Mouse (Mus musculus): ENCODE data around the gene Tomm70a. TPM values are rescaled to one million over a fixed set of nuclear protein-coding genes. Genes with fewer than 3 reads are reported as not detected.

The Tomm70a gene
- polyA plus RNA-seq, 2 experiments, result 15.9 to 28.2 TPM

GRCm38 (mm10) chr16:57162841-57163240 lies 41.3 kb downstream of the Tomm70a start:
- no peak for TF ChIP-seq EP300 (IDR thresholded peaks at IDR 0.05; ENCODE audit: low read depth)
- no peak for TF ChIP-seq CTCF (IDR thresholded peaks at IDR 0.05; ENCODE audit: low read depth)
- H3K9me3 ChIP-seq (ENCODE audit: control insufficient read depth, low read length), result no peaks in the 10 kb centered on the region
- WGBS (ENCODE audit: insufficient replicate concordance), result 75% methylated on average over 5 of the region's 5 CpGs
- DNase-seq (ENCODE audit: low read depth in 3 of 3, low spot score in 3 of 3) (no peak), ATAC-seq (ENCODE audit: insufficient read depth) (no peak)
- H3K4me2 ChIP-seq (ENCODE audit: low read depth), result no peak overlapping the region
- no peak overlapping the region for H3K9ac ChIP-seq (replicated peaks)
- no peaks in the 10 kb centered on the region for H3K27me3 ChIP-seq (ENCODE audit: control insufficient read depth, insufficient read depth, low read length)
- H3K4me3 ChIP-seq (ENCODE audit: insufficient read depth in 1 of 2, low read depth in 2 of 2, low read length in 2 of 2), result no peak overlapping the region
- H3K27ac ChIP-seq, result no peak overlapping the region
- H3K4me1 ChIP-seq (replicated peaks; ENCODE audit: control insufficient read depth in 2 of 2, insufficient read depth in 2 of 2, low read length in 1 of 2), result peaks cover 5 to 8% of the 10 kb centered on the region in 2 experiments; a peak in 3 of 4 replicates
- peaks cover 7% of the 10 kb centered on the region for H3K36me3 ChIP-seq (replicated peaks; ENCODE audit: control insufficient read depth, insufficient read depth, low read depth)

- no peak for DNase-seq (ENCODE audit: low read depth in 3 of 3, low spot score in 3 of 3)
These were observed 42.2 kb downstream of the Tomm70a start for GRCm38 (mm10) chr16:57163694-57164093.

GRCm38 (mm10) chr16:57165157-57165556 lies 43.7 kb downstream of the Tomm70a start:
- no peaks in the 10 kb centered on the region for H3K27me3 ChIP-seq (ENCODE audit: control insufficient read depth, insufficient read depth, low read length)
- no peaks in the 10 kb centered on the region for H3K9me3 ChIP-seq (ENCODE audit: control insufficient read depth, low read length)
- DNase-seq (ENCODE audit: low read depth in 3 of 3, low spot score in 3 of 3), result no peak
- H3K36me3 ChIP-seq (replicated peaks; ENCODE audit: control insufficient read depth, insufficient read depth, low read depth), result peaks cover 3% of the 10 kb centered on the region
- no peak overlapping the region for H3K27ac ChIP-seq
- H3K9ac ChIP-seq (replicated peaks), result no peak overlapping the region
- H3K4me2 ChIP-seq (ENCODE audit: low read depth), result no peak overlapping the region
- TF ChIP-seq EP300 (IDR thresholded peaks at IDR 0.05; ENCODE audit: low read depth), result no peak
- TF ChIP-seq CTCF (IDR thresholded peaks at IDR 0.05; ENCODE audit: low read depth), result no peak
- WGBS (ENCODE audit: insufficient replicate concordance), result 87% methylated on average over 5 of the region's 5 CpGs
- ATAC-seq (ENCODE audit: insufficient read depth), result no peak
- peaks cover 5 to 8% of the 10 kb centered on the region in 2 experiments; a peak in 3 of 4 replicates for H3K4me1 ChIP-seq (replicated peaks; ENCODE audit: control insufficient read depth in 2 of 2, insufficient read depth in 2 of 2, low read length in 1 of 2)
- no peak overlapping the region for H3K4me3 ChIP-seq (ENCODE audit: insufficient read depth in 1 of 2, low read depth in 2 of 2, low read length in 2 of 2)

More at GRCm38 (mm10) chr16:57163694-57164093, 42.2 kb downstream of the Tomm70a start:
- Histone ChIP-seq H3K4me2 (ENCODE audit: low read depth) (no peak overlapping the region), H3K27me3 (ENCODE audit: control insufficient read depth, insufficient read depth, low read length) (no peaks in the 10 kb centered on the region), H3K9ac (replicated peaks) (no peak overlapping the region), H3K9me3 (ENCODE audit: control insufficient read depth, low read length) (no peaks in the 10 kb centered on the region), H3K27ac (no peak overlapping the region), H3K4me3 (ENCODE audit: insufficient read depth in 1 of 2, low read depth in 2 of 2, low read length in 2 of 2) (no peak overlapping the region), H3K4me1 (replicated peaks; ENCODE audit: control insufficient read depth in 2 of 2, insufficient read depth in 2 of 2, low read length in 1 of 2) (peaks cover 5 to 8% of the 10 kb centered on the region in 2 experiments; a peak in 3 of 4 replicates), H3K36me3 (replicated peaks; ENCODE audit: control insufficient read depth, insufficient read depth, low read depth) (peaks cover 7% of the 10 kb centered on the region)
- ATAC-seq (ENCODE audit: insufficient read depth), result no peak
- no peak for TF ChIP-seq CTCF (IDR thresholded peaks at IDR 0.05; ENCODE audit: low read depth)
- TF ChIP-seq EP300 (IDR thresholded peaks at IDR 0.05; ENCODE audit: low read depth), result no peak
- 73% methylated on average over 1 of the region's 1 CpGs for WGBS (ENCODE audit: insufficient replicate concordance)

- no peak for ATAC-seq (ENCODE audit: insufficient read depth)
- peak overlapping the region; percentile 63; the same call in 1 of the 2 replicates for H3K9ac ChIP-seq (replicated peaks)
- TF ChIP-seq EP300 (IDR thresholded peaks at IDR 0.05; ENCODE audit: low read depth) (no peak), CTCF (IDR thresholded peaks at IDR 0.05; ENCODE audit: low read depth) (no peak)
- peak overlapping the region; percentile 76 for H3K4me2 ChIP-seq (ENCODE audit: low read depth)
- H3K27me3 ChIP-seq (ENCODE audit: control insufficient read depth, insufficient read depth, low read length), result no peaks in the 10 kb centered on the region
- WGBS (ENCODE audit: insufficient replicate concordance), result 52% methylated on average over 6 of the region's 6 CpGs
- peaks cover 5 to 8% of the 10 kb centered on the region in 2 experiments; a peak in 3 of 4 replicates for H3K4me1 ChIP-seq (replicated peaks; ENCODE audit: control insufficient read depth in 2 of 2, insufficient read depth in 2 of 2, low read length in 1 of 2)
- H3K27ac ChIP-seq, result no peak overlapping the region
- no peak for DNase-seq (ENCODE audit: low read depth in 3 of 3, low spot score in 3 of 3)
- H3K9me3 ChIP-seq (ENCODE audit: control insufficient read depth, low read length), result no peaks in the 10 kb centered on the region
- H3K36me3 ChIP-seq (replicated peaks; ENCODE audit: control insufficient read depth, insufficient read depth, low read depth), result peaks cover 1% of the 10 kb centered on the region
- H3K4me3 ChIP-seq (ENCODE audit: insufficient read depth in 1 of 2, low read depth in 2 of 2, low read length in 2 of 2), result peak overlapping the region in 1 of 2 experiments; percentile 68; a peak in 2 of 4 replicates
These were observed 44.6 kb downstream of the Tomm70a start for GRCm38 (mm10) chr16:57166086-57166485.

- Histone ChIP-seq H3K9ac (replicated peaks) (peak within 1 kb of the TSS; percentile 63), H3K36me3 (replicated peaks; ENCODE audit: control insufficient read depth, insufficient read depth, low read depth) (no peaks in the 10 kb centered on the region; the same call in 1 of the 2 replicates), H3K4me3 (ENCODE audit: insufficient read depth in 1 of 2, low read depth in 2 of 2, low read length in 2 of 2) (peak within 1 kb of the TSS; percentile 68 to 85), H3K4me2 (ENCODE audit: low read depth) (peak within 1 kb of the TSS; percentile 76), H3K4me1 (replicated peaks; ENCODE audit: control insufficient read depth in 2 of 2, insufficient read depth in 2 of 2, low read length in 1 of 2) (peaks cover 5 to 8% of the 10 kb centered on the region in 2 experiments; a peak in 3 of 4 replicates), H3K27me3 (ENCODE audit: control insufficient read depth, insufficient read depth, low read length) (no peaks in the 10 kb centered on the region), H3K9me3 (ENCODE audit: control insufficient read depth, low read length) (no peaks in the 10 kb centered on the region), H3K27ac (peak within 1 kb of the TSS; percentile 4)
- peak; percentile 95 for ATAC-seq (ENCODE audit: insufficient read depth)
- TF ChIP-seq EP300 (IDR thresholded peaks at IDR 0.05; ENCODE audit: low read depth), result no peak
- TF ChIP-seq CTCF (IDR thresholded peaks at IDR 0.05; ENCODE audit: low read depth), result peak; percentile 91
- WGBS (ENCODE audit: insufficient replicate concordance), result under 1% methylated on average over 58 of the region's 58 CpGs
- peak; percentile 62 to 74 (median 68) for DNase-seq (ENCODE audit: low read depth in 3 of 3, low spot score in 3 of 3)
These were observed 45.4 kb downstream of the Tomm70a start, which contains the start of gene Nit2 for GRCm38 (mm10) chr16:57166611-57167513. Nit2 (minus strand) TSS chr16:57167341.
